Mouse (Mus musculus) CH12.LX (cell line): ENCODE data around the gene Psmd5. TPM values are rescaled to one million over a fixed set of nuclear protein-coding genes. Genes with fewer than 3 reads are reported as not detected.

ENCODE experiments used
- DNase-seq: peaks from one replicate; pipeline ENCODE4 v3.0.0-alpha.2; 2013; ENCODE audit errors: extremely low read depth
- H3K27ac ChIP-seq: 2 replicates; pipeline ENCODE4 v1.5.1; 2012; ENCODE audit warnings: low read depth, mild to moderate bottlenecking, control low read depth, moderate library complexity; ENCODE audit not compliant: insufficient read depth
- H3K27me3 ChIP-seq: replicated peaks from 2 replicates; pipeline ENCODE3; 2012; ENCODE audit warnings: inconsistent platforms
- H3K36me3 ChIP-seq, 2 experiments: replicated peaks in 1 of 2; 2 replicates each; pipeline versions ENCODE3 to v1.6.1; 2012; ENCODE audit warnings: inconsistent platforms in 1 of 2, low read length in 1 of 2, mild to moderate bottlenecking in 1 of 2, mixed read lengths in 1 of 2, moderate library complexity in 1 of 2; ENCODE audit not compliant: control insufficient read depth in 1 of 2, insufficient read depth in 1 of 2
- H3K4me1 ChIP-seq, 2 experiments: 2 replicates each; pipeline ENCODE4 v1.6.1; 2012; ENCODE audit warnings: inconsistent platforms in 1 of 2, moderate library complexity in 1 of 2; ENCODE audit not compliant: insufficient read depth in 2 of 2, control insufficient read depth in 1 of 2
- H3K4me2 ChIP-seq: 2 replicates; pipeline ENCODE4 v1.6.1; 2012; ENCODE audit warnings: low read depth, mild to moderate bottlenecking, control low read depth; ENCODE audit not compliant: poor library complexity, insufficient read depth, severe bottlenecking
- H3K4me3 ChIP-seq, 3 experiments: fragments of 150-350 bp in 1 of 3; sonication (generic) in 1 of 3; replicated peaks in 1 of 3; 2 replicates each; pipeline versions ENCODE3 to v1.5.1; 2011 to 2012; ENCODE audit warnings: low read depth in 2 of 3, low read length in 2 of 3, mild to moderate bottlenecking in 2 of 3, moderate library complexity in 2 of 3, control low read depth in 1 of 3, improper control_type of control experiment in 1 of 3, inconsistent platforms in 1 of 3, mixed read lengths in 1 of 3; ENCODE audit not compliant: poor library complexity in 1 of 3
- H3K79me2 ChIP-seq: replicated peaks from 2 replicates; pipeline ENCODE4 v1.6.1; 2012; ENCODE audit warnings: mild to moderate bottlenecking, moderate library complexity; ENCODE audit not compliant: control insufficient read depth, poor library complexity, insufficient read depth, severe bottlenecking; ENCODE audit errors: extremely low read depth
- H3K9ac ChIP-seq: 2 replicates; pipeline ENCODE4 v1.6.1; 2012; ENCODE audit warnings: low read depth, mild to moderate bottlenecking, control low read depth, moderate library complexity; ENCODE audit not compliant: insufficient read depth
- H3K9me3 ChIP-seq: replicated peaks from 2 replicates; pipeline ENCODE3; 2012; ENCODE audit warnings: low read length, inconsistent platforms, mixed read lengths
- BHLHE40 ChIP-seq: IDR thresholded peaks from 2 replicates; pipeline ENCODE4 v1.6.1; 2011; ENCODE audit warnings: mild to moderate bottlenecking, low read depth, low read length, improper control_type of control experiment
- CHD1 ChIP-seq: IDR thresholded peaks from 2 replicates; pipeline ENCODE4 v1.6.1; 2012; ENCODE audit warnings: low read depth, low read length, improper control_type of control experiment, inconsistent platforms
- CHD2 ChIP-seq: IDR thresholded peaks from 2 replicates; pipeline ENCODE4 v1.6.1; 2011; ENCODE audit warnings: low read length, improper control_type of control experiment
- E2F4 ChIP-seq: IDR thresholded peaks from 2 replicates; pipeline ENCODE4 v1.6.1; 2011; ENCODE audit warnings: low read depth, low read length, improper control_type of control experiment; ENCODE audit not compliant: insufficient replicate concordance
- ELF1 ChIP-seq: IDR thresholded peaks from 2 replicates; pipeline ENCODE4 v1.6.1; 2014; ENCODE audit warnings: low read depth, mild to moderate bottlenecking, inconsistent platforms, low read length, improper control_type of control experiment
- ETS1 ChIP-seq: conservative IDR thresholded peaks from 2 replicates; pipeline ENCODE4 v1.6.1; 2012; ENCODE audit warnings: low read depth, mild to moderate bottlenecking, inconsistent platforms, low read length, improper control_type of control experiment, moderate library complexity
- GABPA ChIP-seq: IDR thresholded peaks from 2 replicates; pipeline ENCODE4 v1.6.1; 2012; ENCODE audit warnings: low read depth, low read length, improper control_type of control experiment, inconsistent platforms; ENCODE audit not compliant: insufficient replicate concordance
- IRF4 ChIP-seq: IDR thresholded peaks from 2 replicates; pipeline ENCODE4 v1.6.1; 2014; ENCODE audit warnings: low read depth, mild to moderate bottlenecking, inconsistent platforms, low read length, improper control_type of control experiment
- JUN ChIP-seq: IDR thresholded peaks from 2 replicates; pipeline ENCODE4 v1.6.1; 2011; ENCODE audit warnings: low read depth, mild to moderate bottlenecking, low read length, improper control_type of control experiment, moderate library complexity; ENCODE audit not compliant: insufficient read depth
- JUND ChIP-seq: conservative IDR thresholded peaks from 2 replicates; pipeline ENCODE4 v1.6.1; 2011; ENCODE audit warnings: low read depth, low read length, improper control_type of control experiment
- KAT2A ChIP-seq: IDR thresholded peaks from 2 replicates; pipeline ENCODE4 v1.6.1; 2012; ENCODE audit warnings: low read length, improper control_type of control experiment, inconsistent platforms; ENCODE audit not compliant: insufficient replicate concordance
- MAZ ChIP-seq: IDR thresholded peaks from 2 replicates; pipeline ENCODE4 v1.6.1; 2012; ENCODE audit warnings: low read depth, mild to moderate bottlenecking, inconsistent platforms, low read length, improper control_type of control experiment, moderate library complexity
- MEF2A ChIP-seq: IDR thresholded peaks from 2 replicates; pipeline ENCODE4 v1.6.1; 2014; ENCODE audit warnings: low read depth, mild to moderate bottlenecking, inconsistent platforms, low read length, improper control_type of control experiment, borderline replicate concordance
- MXI1 ChIP-seq: IDR thresholded peaks from 2 replicates; pipeline ENCODE4 v1.6.1; 2011; ENCODE audit warnings: mild to moderate bottlenecking, low read depth, low read length, improper control_type of control experiment
- MYC ChIP-seq: IDR thresholded peaks from 2 replicates; pipeline ENCODE4 v1.6.1; 2011; ENCODE audit warnings: low read depth, mild to moderate bottlenecking, improper control_type of control experiment, low read length
- NELFE ChIP-seq: IDR thresholded peaks from 2 replicates; pipeline ENCODE4 v1.6.1; 2011; ENCODE audit warnings: low read depth, low read length, improper control_type of control experiment
- NRF1 ChIP-seq: IDR thresholded peaks from 2 replicates; pipeline ENCODE4 v1.6.1; 2014; ENCODE audit warnings: low read depth, mild to moderate bottlenecking, inconsistent platforms, low read length, improper control_type of control experiment, moderate library complexity
- PAX5 ChIP-seq: IDR thresholded peaks from 2 replicates; pipeline ENCODE4 v1.6.1; 2012; ENCODE audit warnings: low read length, inconsistent platforms, mixed read lengths
- POLR2A ChIP-seq: IDR thresholded peaks from 2 replicates; pipeline ENCODE4 v1.6.1; 2011; ENCODE audit warnings: low read depth, mild to moderate bottlenecking, improper control_type of control experiment, low read length
- POLR2AphosphoS2 ChIP-seq: IDR thresholded peaks from 2 replicates; pipeline ENCODE4 v1.6.1; 2011; ENCODE audit warnings: low read depth, low read length, improper control_type of control experiment
- RAD21 ChIP-seq: IDR thresholded peaks from 2 replicates; pipeline ENCODE4 v1.6.1; 2011; ENCODE audit warnings: low read depth, mild to moderate bottlenecking, low read length, improper control_type of control experiment, moderate library complexity
- RCOR1 ChIP-seq: conservative IDR thresholded peaks from 2 replicates; pipeline ENCODE4 v1.6.1; 2012; ENCODE audit warnings: low read depth, mild to moderate bottlenecking, inconsistent platforms, low read length, improper control_type of control experiment
- SIN3A ChIP-seq: IDR thresholded peaks from 2 replicates; pipeline ENCODE4 v1.6.1; 2012; ENCODE audit warnings: low read length, improper control_type of control experiment, inconsistent platforms
- UBTF ChIP-seq: IDR thresholded peaks from 2 replicates; pipeline ENCODE4 v1.6.1; 2012; ENCODE audit warnings: low read depth, mild to moderate bottlenecking, inconsistent platforms, low read length, improper control_type of control experiment, moderate library complexity
- USF1 ChIP-seq: IDR thresholded peaks from 2 replicates; pipeline ENCODE4 v1.6.1; 2014; ENCODE audit warnings: low read depth, mild to moderate bottlenecking, inconsistent platforms, low read length, improper control_type of control experiment
- USF2 ChIP-seq: conservative IDR thresholded peaks from 2 replicates; pipeline ENCODE4 v1.6.1; 2011; ENCODE audit warnings: low read depth, low read length, improper control_type of control experiment
- ZC3H11A ChIP-seq: IDR thresholded peaks from 2 replicates; pipeline ENCODE4 v1.6.1; 2012; ENCODE audit warnings: low read depth, mild to moderate bottlenecking, inconsistent platforms, low read length, improper control_type of control experiment
- ZKSCAN1 ChIP-seq: IDR thresholded peaks from 2 replicates; pipeline ENCODE4 v1.6.1; 2012; ENCODE audit warnings: low read depth, inconsistent platforms, low read length, improper control_type of control experiment, borderline replicate concordance
- ZMIZ1 ChIP-seq: IDR thresholded peaks from 2 replicates; pipeline ENCODE4 v1.6.1; 2012; ENCODE audit warnings: low read depth, mild to moderate bottlenecking, inconsistent platforms, low read length, improper control_type of control experiment
- dilution Hi-C: fragments of 300-500 bp; cut with MboI; formaldehyde crosslinking; loops from 2 replicates; pipeline ENCODE4 v1.14.3; 2020; ENCODE audit warnings: low sequenced_read_pairs; ENCODE audit not compliant: extremely low pct_unique_long_range_greater_than_20kb, extremely low pct_ligation_motif_present
- in situ Hi-C: fragments of 300-500 bp; cut with MboI; formaldehyde crosslinking; loops from 3 replicates; pipeline ENCODE4 v1.14.3; 2019; ENCODE audit warnings: low sequenced_read_pairs, low pct_ligation_motif_present, low pct_unique_long_range_greater_than_20kb, mixed read lengths
- polyA plus RNA-seq: library from polyadenylated mRNA; unstranded; fragments of >175 nt; gene quantifications from 2 replicates; pipeline ENCODE4 v1.2.1, GENCODE M21; 2012; ENCODE audit warnings: low read depth; ENCODE audit not compliant: insufficient read length
- total RNA-seq, 2 experiments: library from RNA; depleted of rRNA; stranded (reverse); fragments of 300-350 nt in 1 of 2; fragments of >200 nt in 1 of 2; gene quantifications; 2 replicates each; pipeline ENCODE4 v1.2.3; 2012 to 2014

Gene Psmd5
- total RNA-seq (2012; rRNA removed) (27.9 and 43.8 TPM in 2 replicates), total RNA-seq (2014; rRNA removed) (81.2 and 120 TPM in 2 replicates), polyA plus RNA-seq (81.9 and 91.2 TPM in 2 replicates)

- no peaks in the 10 kb centered on the region for H3K36me3 ChIP-seq
- no peaks in the 10 kb centered on the region for H3K27me3 ChIP-seq
- H3K27ac ChIP-seq: no peak within 1 kb of the TSS
- no peak within 1 kb of the TSS for H3K4me2 ChIP-seq
- H3K4me3 ChIP-seq: no peak within 1 kb of the TSS
- DNase-seq: no peak
- in situ Hi-C loops (no loop called here), dilution Hi-C loops (no loop called here)
- H3K9ac ChIP-seq: no peak within 1 kb of the TSS
- H3K4me1 ChIP-seq: peaks cover 4 to 19% of the 10 kb centered on the region in 2 experiments
- no peak for TF ChIP-seq NELFE
- no peak for TF ChIP-seq ZC3H11A
- no peak for TF ChIP-seq USF1
- TF ChIP-seq SIN3A: no peak
- no peak for TF ChIP-seq BHLHE40
- no peak for TF ChIP-seq IRF4
- no peak for TF ChIP-seq E2F4
- TF ChIP-seq RCOR1: no peak
- TF ChIP-seq USF2: no peak
- no peak for TF ChIP-seq PAX5
- TF ChIP-seq MEF2A: no peak
- no peak for TF ChIP-seq KAT2A
- TF ChIP-seq NRF1: no peak
- TF ChIP-seq MYC: no peak
- TF ChIP-seq ZKSCAN1: no peak
- no peaks in the 10 kb centered on the region for H3K9me3 ChIP-seq
- H3K79me2 ChIP-seq: peaks cover 5% of the 10 kb centered on the region
Observed at GRCm38 (mm10) chr2:34874816-34875345, at the start of gene Psmd5. Gene Psmd5, minus strand, starts transcription at chr2:34874968.

DNA sequence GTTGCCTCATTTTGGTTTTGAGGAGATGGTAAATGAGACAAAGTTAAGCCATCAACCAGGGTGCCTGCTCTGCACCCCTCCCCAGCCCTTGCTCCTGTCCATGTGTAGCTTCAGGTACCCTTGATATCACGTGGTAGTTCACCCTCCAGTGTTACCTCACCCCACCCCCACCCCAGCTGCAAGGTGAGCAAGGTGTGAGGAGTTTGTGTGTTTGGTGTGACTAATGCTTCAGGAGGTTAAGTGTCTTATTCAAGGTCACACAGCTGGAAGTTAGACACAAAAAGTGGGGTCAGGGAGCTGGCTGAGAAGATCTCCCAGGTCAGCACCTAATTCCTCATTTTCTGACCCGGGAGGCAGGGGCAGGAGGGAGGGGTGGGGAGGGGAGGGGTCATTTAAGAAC, 48.0 kb upstream of the Psmd5 start:
- DNase-seq: no peak
- Histone ChIP-seq H3K27ac (no peak overlapping the region), H3K36me3 (no peaks in the 10 kb centered on the region), H3K4me3 (no peak overlapping the region), H3K4me2 (no peak overlapping the region), H3K79me2 (no peaks in the 10 kb centered on the region), H3K9me3 (no peaks in the 10 kb centered on the region), H3K4me1 (peaks cover 11 to 29% of the 10 kb centered on the region in 2 experiments), H3K27me3 (no peaks in the 10 kb centered on the region), H3K9ac (no peak overlapping the region)
- in situ Hi-C loops: no loop called here
- dilution Hi-C loops: no loop called here
- TF ChIP-seq CHD1 (no peak), PAX5 (no peak), MEF2A (no peak), GABPA (no peak), POLR2A (no peak), MXI1 (no peak), CHD2 (no peak), ZMIZ1 (no peak), ELF1 (no peak), IRF4 (no peak), UBTF (no peak), RAD21 (no peak), POLR2AphosphoS2 (no peak), ETS1 (no peak), JUN (no peak), JUND (no peak), E2F4 (no peak), MAZ (no peak), ZKSCAN1 (no peak)
